Comparison of ENCODE assay signal across 17 mouse cellular contexts in genomic region chr1:74715468-74715867, GRCm38 (mm10). TPM values are rescaled to one million over a fixed set of nuclear protein-coding genes. Genes with fewer than 3 reads are reported as not detected.
DNase-seq lines count a peak whose midpoint lies in the region; ATAC-seq lines count a peak whose summit lies in the region.
"Had no signal": no experiment of that assay in that cellular context is flagged by ENCODE, and none has a peak within 500 bp of the region (broad histone marks: within the 10 kb centered on the region; RNA-seq: fewer than 3 reads in every experiment).

No protein-coding gene starts in this region.

- peaks cover 22% of the 10 kb centered on the region; the same call in 1 of the 2 replicates for H3K27me3 ChIP-seq in hindbrain, embryonic 10.5 days (ENCODE audit: insufficient read depth, poor library complexity, severe bottlenecking)
- H3K27me3 ChIP-seq in hindbrain, embryonic 16.5 days (replicated peaks; ENCODE audit: control insufficient read depth, insufficient read depth, low read length) = no peaks in the 10 kb centered on the region

- H3K4me3 ChIP-seq in hindbrain, embryonic 10.5 days = no peak overlapping the region
- H3K4me3 ChIP-seq in hindbrain, embryonic 16.5 days (ENCODE audit: low read length) = no peak overlapping the region
- H3K4me3 ChIP-seq: forebrain, embryonic 10.5 days had no signal

- H3K9ac ChIP-seq in hindbrain, embryonic 16.5 days (ENCODE audit: low read depth, low read length) = no peak overlapping the region

- H3K9me3 ChIP-seq in hindbrain, embryonic 10.5 days = no peaks in the 10 kb centered on the region
- H3K9me3 ChIP-seq in hindbrain, embryonic 16.5 days (ENCODE audit: control insufficient read depth, low read length) = no peaks in the 10 kb centered on the region
- H3K9me3 ChIP-seq: forebrain, embryonic 10.5 days had no signal

- no peak overlapping the region for H3K4me2 ChIP-seq in hindbrain, embryonic 16.5 days (ENCODE audit: low read length)

- DNase-seq in hindbrain, embryonic 10.5 days (ENCODE audit: low spot score) = peak; percentile 26
- peak; percentile 78 for DNase-seq in embryo, embryonic 11 days
- no peak for DNase-seq in yolk sac, embryonic 10.5 days (ENCODE audit: low spot score)
- no peak for DNase-seq in lung, postnatal 14 days
- DNase-seq in lung, adult 18-20 months = no peak
- DNase-seq: adrenal gland, adult 8-10 months; cerebellum, postnatal 25 days; gastrocnemius, postnatal 14 days; kidney, adult 8-10 months; layer of hippocampus, postnatal 36 days; liver had no signal

- WGBS in hindbrain, embryonic 10.5 days = 67% methylated on average over 5 of the region's 5 CpGs
- 71% methylated on average over 5 of the region's 5 CpGs for WGBS in hindbrain, embryonic 16.5 days

- H3K27ac ChIP-seq in hindbrain, embryonic 10.5 days = no peak overlapping the region
- H3K27ac ChIP-seq in hindbrain, embryonic 16.5 days (ENCODE audit: low read depth, low read length) = no peak overlapping the region
- H3K27ac ChIP-seq: forebrain, embryonic 10.5 days; hindbrain, postnatal 0 days had no signal

- peaks cover 22% of the 10 kb centered on the region for H3K4me1 ChIP-seq in hindbrain, embryonic 10.5 days (replicated peaks)
- peaks cover 7% of the 10 kb centered on the region for H3K4me1 ChIP-seq in hindbrain, embryonic 16.5 days (ENCODE audit: control insufficient read depth, insufficient read depth, low read depth, low read length)

- ATAC-seq in hindbrain, embryonic 16.5 days = no peak
- peak; percentile 38 to 61; a peak in 3 of 4 replicates for ATAC-seq in hematopoietic stem cell, adult 5-6 weeks (replicated peaks in 1 of 2; ENCODE audit: insufficient read depth in 1 of 2, low FRiP score in 2 of 2, low TSS enrichment in 1 of 2, low read depth in 1 of 2, poor library complexity in 2 of 2, severe bottlenecking in 2 of 2)
- ATAC-seq in megakaryocyte progenitor cell, adult 5-6 weeks (replicated peaks; ENCODE audit: poor library complexity) = peak; percentile 59
- ATAC-seq: hindbrain, postnatal 0 days had no signal

- no peaks in the 10 kb centered on the region for H3K36me3 ChIP-seq in hindbrain, embryonic 10.5 days
- no peaks in the 10 kb centered on the region for H3K36me3 ChIP-seq in hindbrain, embryonic 16.5 days (ENCODE audit: control insufficient read depth, insufficient read depth, low read length)
- H3K36me3 ChIP-seq: forebrain, embryonic 10.5 days had no signal

RNA-seq across cellular contexts. Expression of gene Cyp27a1, which starts 2.1 kb away (rescaled TPM):
- polyA plus RNA-seq in hindbrain, embryonic 10.5 days (2016; fragmentation: Nextera tagmentation; extraction: Ambion mirVana) = 7.4 and 8.4 TPM in 2 replicates
- 2.4 and 3.5 TPM in 2 replicates for polyA plus RNA-seq in hindbrain, embryonic 16.5 days (2015; fragmentation: Nextera tagmentation; extraction: Ambion mirVana)
- 4.9 and 5.3 TPM in 2 replicates for total RNA-seq in hematopoietic stem cell, adult 5-6 weeks (2017)
- total RNA-seq in megakaryocyte progenitor cell, adult 5-6 weeks (2015) = 2.4 and 10.6 TPM in 2 replicates
- total RNA-seq in megakaryocyte progenitor cell, adult 5-6 weeks (2017) = 4.5 and 5.2 TPM in 2 replicates

RNA-seq across cellular contexts. Expression of gene Prkag3, which starts 33.6 kb away (rescaled TPM):
- 0.12 TPM in 1 of 2 replicates, not detected in the other for polyA plus RNA-seq in hindbrain, embryonic 10.5 days (2016; fragmentation: Nextera tagmentation; extraction: Ambion mirVana)
- 0.13 and 0.36 TPM in 2 replicates for polyA plus RNA-seq in hindbrain, embryonic 16.5 days (2015; fragmentation: Nextera tagmentation; extraction: Ambion mirVana)
- not detected in 2 replicates for total RNA-seq in hematopoietic stem cell, adult 5-6 weeks (2017)
- total RNA-seq in megakaryocyte progenitor cell, adult 5-6 weeks (2015) = not detected in 2 replicates
- total RNA-seq in megakaryocyte progenitor cell, adult 5-6 weeks (2017) = not detected in 2 replicates
- total RNA-seq: hindbrain, postnatal 0 days; layer of hippocampus, postnatal 36 days had no signal
- polyA plus RNA-seq: forebrain, embryonic 10.5 days; hindbrain, postnatal 0 days had no signal

RNA-seq across cellular contexts. Expression of gene Ttll4, which starts 53.9 kb away (rescaled TPM):
- polyA plus RNA-seq in hindbrain, embryonic 10.5 days (2016; fragmentation: Nextera tagmentation; extraction: Ambion mirVana) = 35.7 and 48.5 TPM in 2 replicates
- 5.3 and 8.8 TPM in 2 replicates for polyA plus RNA-seq in hindbrain, embryonic 16.5 days (2015; fragmentation: Nextera tagmentation; extraction: Ambion mirVana)
- 23.8 and 25.6 TPM in 2 replicates for total RNA-seq in hematopoietic stem cell, adult 5-6 weeks (2017)
- total RNA-seq in megakaryocyte progenitor cell, adult 5-6 weeks (2015) = 16.6 and 27.2 TPM in 2 replicates
- 19.6 and 21.9 TPM in 2 replicates for total RNA-seq in megakaryocyte progenitor cell, adult 5-6 weeks (2017)

RNA-seq across cellular contexts. Expression of gene Wnt6, which starts 56.2 kb away (rescaled TPM):
- 15.5 and 18.2 TPM in 2 replicates for polyA plus RNA-seq in hindbrain, embryonic 10.5 days (2016; fragmentation: Nextera tagmentation; extraction: Ambion mirVana)
- polyA plus RNA-seq in hindbrain, embryonic 16.5 days (2015; fragmentation: Nextera tagmentation; extraction: Ambion mirVana) = 4.9 and 6.1 TPM in 2 replicates
- not detected in 2 replicates for total RNA-seq in hematopoietic stem cell, adult 5-6 weeks (2017)
- total RNA-seq in megakaryocyte progenitor cell, adult 5-6 weeks (2015) = 0.07 and 0.17 TPM in 2 replicates
- 0.74 TPM in 1 of 2 replicates, not detected in the other for total RNA-seq in megakaryocyte progenitor cell, adult 5-6 weeks (2017)
- total RNA-seq: neutrophil, adult 5-6 weeks had no signal

Comparison
In these comparisons a context has a peak if more than half of its experiments do, and no peak if none do; other contexts are left out.
1. DNase-seq: peak in hindbrain, embryonic 10.5 days (single experiment) and embryo, embryonic 11 days (single experiment); none in yolk sac, embryonic 10.5 days (single experiment), lung, postnatal 14 days (single experiment) and lung, adult 18-20 months (0 of 2).